ENCODE assay signal across 20 mouse cellular contexts in the genomic region with DNA sequence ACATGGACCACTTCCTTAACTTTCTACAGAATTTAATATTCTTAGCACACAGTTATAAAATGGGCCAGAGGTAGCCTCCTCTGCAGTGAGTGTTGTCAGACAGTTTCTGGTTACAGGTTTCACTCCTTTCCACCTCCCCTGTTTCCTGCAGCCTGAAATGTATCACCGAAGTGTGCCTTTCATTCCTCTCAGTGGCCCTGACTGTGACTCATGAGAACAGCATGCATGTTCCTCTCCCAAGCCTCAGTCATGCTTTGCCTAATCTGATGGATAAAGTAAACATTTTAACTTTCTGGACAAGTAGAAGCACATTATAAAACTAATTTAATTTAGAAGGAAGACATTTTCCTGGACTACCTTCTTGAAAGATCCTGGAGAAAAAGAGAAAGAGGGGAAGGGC.
DNase-seq lines count a peak whose midpoint lies in the region; ATAC-seq and TF ChIP-seq lines count a peak whose summit lies in the region.
"Had no signal": no experiment of that assay in that cellular context is flagged by ENCODE, and none has a peak within 500 bp of the region (broad histone marks: within the 10 kb centered on the region; RNA-seq: fewer than 3 reads in every experiment).

No protein-coding gene starts in this region.

- no peak for TF ChIP-seq EP300 in lung, postnatal 0 days (IDR thresholded peaks at IDR 0.05)

- H3K27me3 ChIP-seq in lung, postnatal 0 days (replicated peaks; ENCODE audit: insufficient read depth, low read length) = no peaks in the 10 kb centered on the region
- no peaks in the 10 kb centered on the region for H3K27me3 ChIP-seq in stomach, embryonic 16.5 days (ENCODE audit: control insufficient read depth, insufficient read depth, low read length)
- H3K27me3 ChIP-seq: embryonic facial prominence, embryonic 15.5 days; forebrain, embryonic 13.5 days; hindbrain, embryonic 12.5 days; limb, embryonic 13.5 days; liver, embryonic 15.5 days; midbrain, embryonic 12.5 days had no signal

- H3K4me1 ChIP-seq in lung, postnatal 0 days (ENCODE audit: insufficient read depth, low read depth, low read length) = no peaks in the 10 kb centered on the region
- H3K4me1 ChIP-seq in stomach, embryonic 16.5 days (ENCODE audit: control insufficient read depth, insufficient read depth, low read length) = peaks cover 3% of the 10 kb centered on the region; the same call in 1 of the 2 replicates
- H3K4me1 ChIP-seq: embryonic facial prominence, embryonic 15.5 days; forebrain, embryonic 13.5 days; hindbrain, embryonic 12.5 days; limb, embryonic 13.5 days; liver, embryonic 15.5 days; midbrain, embryonic 12.5 days had no signal

- WGBS in lung, postnatal 0 days = 30% methylated on average over 1 of the region's 1 CpGs
- 25% methylated on average over 1 of the region's 1 CpGs for WGBS in stomach, embryonic 16.5 days

- no peak for TF ChIP-seq CTCF in lung, postnatal 0 days (IDR thresholded peaks at IDR 0.05)

- ATAC-seq in lung, postnatal 0 days = peak; percentile 48; the same call in 1 of the 2 replicates
- ATAC-seq in stomach, embryonic 16.5 days (ENCODE audit: insufficient read depth, low FRiP score) = peak; percentile 40; the same call in 1 of the 2 replicates
- ATAC-seq: forebrain, embryonic 13.5 days; inflammation-experienced regulatory T-cells, adult 6 months had no signal

- no peak overlapping the region for H3K4me2 ChIP-seq in lung, postnatal 0 days (replicated peaks; ENCODE audit: low read depth, low read length)
- H3K4me2 ChIP-seq in stomach, embryonic 16.5 days (ENCODE audit: low read depth, low read length) = no peak overlapping the region
- H3K4me2 ChIP-seq: embryonic facial prominence, embryonic 15.5 days; forebrain, embryonic 13.5 days; hindbrain, embryonic 12.5 days; limb, embryonic 13.5 days; liver, embryonic 15.5 days; midbrain, embryonic 12.5 days had no signal

- no peak overlapping the region for H3K4me3 ChIP-seq in lung, postnatal 0 days (ENCODE audit: low read depth, low read length)
- no peak overlapping the region for H3K4me3 ChIP-seq in stomach, embryonic 16.5 days (replicated peaks; ENCODE audit: low read length)
- H3K4me3 ChIP-seq: embryonic facial prominence, embryonic 15.5 days; forebrain, embryonic 13.5 days; hindbrain, embryonic 12.5 days; limb, embryonic 13.5 days; liver, embryonic 15.5 days; midbrain, embryonic 12.5 days had no signal

- peak; percentile 5 for DNase-seq in embryo, embryonic 10 days (ENCODE audit: low spot score)
- no peak for DNase-seq in embryo, embryonic 11 days
- peak; percentile 17 for DNase-seq in lung, postnatal 0 days (ENCODE audit: low spot score)
- DNase-seq in lung, postnatal 4 days = no peak
- peak; percentile 60 for DNase-seq in NIH3T3 (ENCODE audit: low read depth)
- DNase-seq in thymus, adult 18-20 months = no peak
- DNase-seq: adrenal gland, postnatal 10 days; B cell, adult 2 months; cerebellum, adult 2 months; gastrocnemius, postnatal 36 days; kidney, adult 8-10 months; retina, postnatal 1 day had no signal

- H3K27ac ChIP-seq in lung, postnatal 0 days (ENCODE audit: low read length) = no peak overlapping the region
- no peak overlapping the region for H3K27ac ChIP-seq in stomach, embryonic 16.5 days (ENCODE audit: low read length)
- H3K27ac ChIP-seq: embryonic facial prominence, embryonic 15.5 days; forebrain, embryonic 13.5 days; hindbrain, embryonic 12.5 days; limb, embryonic 13.5 days; liver, embryonic 15.5 days; midbrain, embryonic 12.5 days had no signal

- H3K36me3 ChIP-seq in lung, postnatal 0 days (ENCODE audit: insufficient read depth, low read length) = no peaks in the 10 kb centered on the region
- H3K36me3 ChIP-seq in stomach, embryonic 16.5 days (ENCODE audit: control insufficient read depth, insufficient read depth, low read length) = no peaks in the 10 kb centered on the region
- H3K36me3 ChIP-seq: embryonic facial prominence, embryonic 15.5 days; hindbrain, embryonic 12.5 days; limb, embryonic 13.5 days; liver, embryonic 15.5 days; midbrain, embryonic 12.5 days had no signal

- H3K9ac ChIP-seq in lung, postnatal 0 days (replicated peaks; ENCODE audit: low read depth) = no peak overlapping the region
- no peak overlapping the region for H3K9ac ChIP-seq in stomach, embryonic 16.5 days (ENCODE audit: low read length)
- H3K9ac ChIP-seq: embryonic facial prominence, embryonic 15.5 days; forebrain, embryonic 13.5 days; hindbrain, embryonic 12.5 days; limb, embryonic 13.5 days; liver, embryonic 15.5 days; midbrain, embryonic 12.5 days had no signal

- H3K9me3 ChIP-seq in lung, postnatal 0 days (ENCODE audit: low read length) = no peaks in the 10 kb centered on the region
- no peaks in the 10 kb centered on the region for H3K9me3 ChIP-seq in stomach, embryonic 16.5 days (replicated peaks; ENCODE audit: control insufficient read depth, low read length)
- H3K9me3 ChIP-seq: embryonic facial prominence, embryonic 15.5 days; forebrain, embryonic 13.5 days; hindbrain, embryonic 12.5 days; limb, embryonic 13.5 days; liver, embryonic 15.5 days; midbrain, embryonic 12.5 days had no signal

Comparison
In these comparisons a context has a peak if more than half of its experiments do, and no peak if none do; other contexts are left out.
1. DNase-seq: peak in embryo, embryonic 10 days (single experiment), lung, postnatal 0 days (single experiment) and NIH3T3 (single experiment); none in embryo, embryonic 11 days (single experiment), lung, postnatal 4 days (0 of 2) and thymus, adult 18-20 months (0 of 2).